Mouse (Mus musculus) small intestine, adult 2 months (tissue): ENCODE results near the gene H2al2a. TPM values are rescaled to one million over a fixed set of nuclear protein-coding genes. Genes with fewer than 3 reads are reported as not detected.
"Not testable (repeated sequence)": the region's sequence is repeated elsewhere in the genome, so short reads cannot be mapped to it uniquely, and the experiment has no call there.

Experiments
- H3K27ac ChIP-seq: fragments of 200-500 bp; 2 replicates; pipeline ENCODE4 v1.5.1; 2012; ENCODE audit warnings: low read depth, low read length, control low read depth, inconsistent platforms; ENCODE audit not compliant: insufficient read depth
- H3K27me3 ChIP-seq: fragments of 200-500 bp; 2 replicates; pipeline ENCODE4 v1.6.1; 2012; ENCODE audit warnings: mild to moderate bottlenecking, moderate library complexity, low read length, inconsistent platforms; ENCODE audit not compliant: control insufficient read depth, insufficient read depth
- H3K36me3 ChIP-seq: fragments of 200-500 bp; 2 replicates; pipeline ENCODE4 v1.6.1; 2012; ENCODE audit warnings: mild to moderate bottlenecking, low read length, control low read depth, inconsistent platforms; ENCODE audit not compliant: control insufficient read depth, insufficient read depth
- H3K4me1 ChIP-seq: fragments of 200-500 bp; 2 replicates; pipeline ENCODE4 v1.6.1; 2012; ENCODE audit warnings: low read length, inconsistent platforms, mixed read lengths; ENCODE audit not compliant: control insufficient read depth, insufficient read depth, insufficient read length
- H3K4me3 ChIP-seq: fragments of 200-500 bp; 2 replicates; pipeline ENCODE4 v1.5.1; 2012; ENCODE audit warnings: low read depth, mild to moderate bottlenecking, control low read depth, inconsistent platforms, low read length, moderate library complexity
- CTCF ChIP-seq: fragments of 200-500 bp; IDR thresholded peaks from 2 replicates; pipeline ENCODE4 v1.5.1; 2012; ENCODE audit warnings: low read depth, mild to moderate bottlenecking, control low read depth, inconsistent platforms, low read length, moderate library complexity, mixed read lengths; ENCODE audit not compliant: insufficient replicate concordance, insufficient read length; ENCODE audit errors: extremely low read depth
- POLR2A ChIP-seq: fragments of 200-500 bp; IDR thresholded peaks from 2 replicates; pipeline ENCODE4 v1.6.1; 2012; ENCODE audit warnings: low read depth, mild to moderate bottlenecking, control low read depth, inconsistent platforms, low read length, moderate library complexity
- WGBS: fragments of 180-500 bp; shearing (Covaris S2); methylation state at CpG from one replicate; pipeline ENCODE4 v1.1.7; 2018; 5-methylcytosine and 5-hydroxymethylcytosine counted together
- polyA plus RNA-seq: library from polyadenylated mRNA; depleted of rRNA; stranded (reverse); fragments of >200 nt; gene quantifications from 2 replicates; pipeline ENCODE4 v1.2.3, GENCODE M21; 2012

The H2al2a gene
- polyA plus RNA-seq, 1 experiment = not detected

DNA sequence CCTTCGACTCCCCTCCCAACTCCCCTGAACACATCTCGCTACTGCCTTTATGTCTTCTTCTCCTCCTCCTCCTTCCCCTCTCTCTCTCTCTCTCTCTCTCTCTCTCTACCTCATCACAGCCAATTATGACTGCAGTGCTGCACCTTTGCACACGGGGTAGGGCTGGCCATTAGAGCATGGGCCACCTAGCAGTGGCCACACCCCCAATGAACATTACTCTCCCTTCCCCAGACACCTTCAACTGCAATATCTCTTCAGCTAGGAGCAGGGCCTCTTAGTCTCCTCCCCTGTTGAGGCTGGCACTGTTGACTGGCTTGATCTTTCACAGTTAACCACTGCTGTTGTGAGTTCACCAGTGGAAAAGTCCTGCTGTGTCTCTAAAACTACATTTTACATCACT lies 10.1 kb downstream of the H2al2a start:
- TF ChIP-seq POLR2A = no peak
- TF ChIP-seq CTCF = no peak
- Histone ChIP-seq H3K36me3 (no peaks in the 10 kb centered on the region), H3K4me1 (no peaks in the 10 kb centered on the region), H3K4me3 (no peak overlapping the region), H3K27ac (no peak overlapping the region), H3K27me3 (no peaks in the 10 kb centered on the region)
- WGBS = 61% methylated on average over 3 of the region's 3 CpGs

DNA sequence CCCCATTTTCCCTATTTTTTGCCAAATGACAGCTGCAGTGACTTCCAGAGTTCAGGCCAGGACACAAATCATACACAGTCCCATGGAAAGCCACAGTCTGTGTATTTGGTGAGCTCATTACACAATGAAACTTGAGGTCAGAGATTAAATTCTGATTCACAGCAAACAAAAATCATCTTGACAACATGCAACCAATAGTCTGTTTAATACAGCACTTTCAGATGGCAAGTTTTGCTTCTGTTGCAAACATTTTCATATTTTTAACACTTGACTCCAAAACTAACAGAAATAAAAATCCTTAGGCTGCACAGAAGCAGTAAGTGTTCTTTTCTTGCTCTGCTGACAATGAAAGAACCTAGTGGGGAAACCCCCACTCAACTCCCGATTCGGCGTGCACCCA lies 12.0 kb downstream of the H2al2a start:
- WGBS = 93% methylated on average over 3 of the region's 3 CpGs
- no peaks in the 10 kb centered on the region for H3K27me3 ChIP-seq
- TF ChIP-seq POLR2A = no peak
- TF ChIP-seq CTCF = no peak
- no peaks in the 10 kb centered on the region for H3K4me1 ChIP-seq
- no peak overlapping the region for H3K27ac ChIP-seq
- no peaks in the 10 kb centered on the region for H3K36me3 ChIP-seq
- H3K4me3 ChIP-seq = no peak overlapping the region

DNA sequence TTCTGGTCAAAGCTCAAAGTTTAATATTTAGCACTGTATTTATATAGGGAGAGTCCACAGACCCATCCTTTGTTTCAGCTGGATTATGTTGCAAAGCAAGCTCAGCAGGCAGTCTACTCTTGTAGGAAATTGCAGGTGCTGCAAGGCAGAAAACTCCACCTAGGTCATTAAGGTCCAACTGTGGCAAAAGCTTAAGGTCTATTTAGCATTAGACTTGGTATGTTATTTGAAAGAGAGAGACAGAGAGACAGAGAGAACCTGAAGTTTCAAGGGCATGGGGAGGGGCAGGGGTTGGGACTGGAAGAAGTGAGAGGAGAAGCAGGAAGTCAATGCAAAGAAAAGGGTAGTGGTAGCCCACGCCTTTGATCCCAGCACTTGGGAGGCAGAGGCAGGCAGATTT lies 14.0 kb downstream of the H2al2a start:
- 90% methylated on average over 1 of the region's 1 CpGs for WGBS

DNA sequence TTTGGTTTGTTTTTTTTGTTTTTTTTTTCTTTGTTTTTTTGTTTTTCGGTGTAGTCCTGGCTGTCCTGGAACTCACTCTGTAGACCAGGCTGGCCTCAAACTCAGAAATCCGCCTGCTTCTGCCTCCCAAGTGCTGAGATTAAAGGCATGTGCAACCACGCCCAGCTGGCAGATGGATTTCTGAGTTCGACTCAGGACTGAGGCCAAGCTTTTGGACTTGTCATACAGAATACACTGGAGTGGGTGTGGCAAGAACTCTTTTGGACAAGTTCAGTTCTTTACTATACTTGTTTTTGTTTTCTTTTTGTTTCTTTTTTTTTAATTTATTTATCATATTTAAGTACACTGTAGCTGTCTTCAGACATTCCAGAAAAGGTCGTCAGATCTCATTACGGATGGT lies 18.1 kb downstream of the H2al2a start:
- Histone ChIP-seq H3K27ac (no peak overlapping the region), H3K4me1 (no peaks in the 10 kb centered on the region), H3K4me3 (no peak overlapping the region), H3K27me3 (no peaks in the 10 kb centered on the region), H3K36me3 (no peaks in the 10 kb centered on the region)
- TF ChIP-seq POLR2A = no peak
- TF ChIP-seq CTCF = no peak
- whole genome bisulfite sequencing = 92% methylated on average over 6 of the region's 6 CpGs

More for the DNA sequence above, 14.0 kb downstream of the H2al2a start:
- H3K4me1 ChIP-seq = no peaks in the 10 kb centered on the region
- H3K36me3 ChIP-seq = no peaks in the 10 kb centered on the region
- H3K4me3 ChIP-seq = no peak overlapping the region
- H3K27ac ChIP-seq = no peak overlapping the region
- no peak for TF ChIP-seq CTCF
- TF ChIP-seq POLR2A = no peak
- H3K27me3 ChIP-seq = no peaks in the 10 kb centered on the region

DNA sequence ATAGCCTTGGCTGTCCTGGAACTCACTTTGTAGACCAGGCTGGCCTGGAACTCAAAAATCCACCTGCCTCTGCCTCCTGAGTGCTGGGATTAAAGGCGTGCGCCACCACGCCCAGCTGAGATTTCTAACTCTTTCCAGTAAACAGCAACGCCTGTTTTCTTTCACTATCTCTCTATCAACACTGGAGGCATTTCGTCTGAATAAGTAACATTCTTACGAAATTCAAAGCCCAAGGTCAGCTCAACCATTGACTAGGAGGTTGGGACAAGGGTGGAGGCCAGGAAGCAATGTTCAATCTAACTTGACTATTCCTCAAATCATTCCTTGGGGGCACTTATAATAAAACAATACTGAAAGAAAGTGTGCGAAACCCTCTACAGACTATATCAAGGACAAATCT lies 18.5 kb downstream of the H2al2a start:
- not testable (repeated sequence) for H3K4me3 ChIP-seq, H3K4me1 ChIP-seq, H3K27me3 ChIP-seq, H3K27ac ChIP-seq, H3K36me3 ChIP-seq
- 82% methylated on average over 7 of the region's 7 CpGs for WGBS

DNA sequence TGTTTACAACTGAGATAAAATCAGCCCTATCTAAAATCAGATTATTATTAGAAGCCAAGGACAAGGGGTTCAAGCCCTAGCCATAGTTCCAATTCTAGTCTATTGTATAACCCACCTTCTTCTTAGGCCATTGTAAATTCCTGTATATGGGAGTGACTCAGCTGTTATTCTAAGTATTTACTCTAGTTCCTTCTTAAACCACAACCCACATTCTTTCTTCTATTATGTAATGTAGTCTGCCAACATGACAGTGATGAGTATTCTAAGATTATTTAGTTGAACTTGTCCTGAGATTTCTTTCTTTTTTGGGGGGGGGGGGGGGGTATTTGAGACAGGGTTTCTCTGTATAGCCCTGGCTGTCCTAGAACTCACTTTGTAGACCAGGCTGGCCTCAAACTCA lies 19.1 kb downstream of the H2al2a start:
- H3K27ac ChIP-seq, H3K4me3 ChIP-seq, H3K4me1 ChIP-seq, H3K36me3 ChIP-seq, H3K27me3 ChIP-seq: not testable (repeated sequence)

DNA sequence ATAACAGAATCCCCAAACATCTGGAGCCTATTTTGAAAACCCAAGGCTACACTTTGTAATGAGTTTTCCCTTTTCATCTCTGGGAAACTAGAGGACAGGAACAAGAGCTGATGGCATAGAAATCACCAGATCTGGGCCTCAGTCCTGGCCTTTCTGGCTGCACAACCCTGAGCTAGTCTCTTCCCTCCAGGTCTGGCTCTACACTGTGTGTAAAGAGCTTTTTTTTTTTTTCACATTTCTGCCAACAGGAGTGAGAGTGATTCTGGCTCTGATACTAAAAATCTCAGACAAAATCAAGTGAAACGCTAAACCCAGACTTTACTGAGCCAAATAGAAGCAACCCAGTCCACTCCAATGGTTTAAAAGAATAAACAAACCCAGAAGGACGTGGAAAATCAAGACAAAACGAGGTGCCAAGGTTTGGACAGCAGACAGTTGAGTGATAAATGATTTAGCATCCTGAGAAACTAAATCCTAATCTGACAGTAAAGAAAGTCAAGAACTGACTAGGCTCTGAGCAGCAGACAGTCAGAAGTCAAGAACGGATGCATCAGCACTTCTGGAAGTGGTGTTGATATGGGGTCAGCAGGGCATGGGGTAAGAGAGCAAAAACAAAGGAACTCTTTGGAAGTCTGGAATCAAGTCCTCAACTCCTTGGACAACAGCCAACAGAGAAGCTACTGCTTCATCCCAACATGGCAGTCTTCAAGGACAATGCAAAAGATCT lies 21.0 kb downstream of the H2al2a start:
- Histone ChIP-seq H3K36me3 (no peaks in the 10 kb centered on the region), H3K27ac (no peak overlapping the region), H3K4me1 (no peaks in the 10 kb centered on the region), H3K27me3 (no peaks in the 10 kb centered on the region), H3K4me3 (no peak overlapping the region)
- WGBS = 62% methylated on average over 4 of the region's 4 CpGs
- TF ChIP-seq POLR2A (no peak), CTCF (no peak)

DNA sequence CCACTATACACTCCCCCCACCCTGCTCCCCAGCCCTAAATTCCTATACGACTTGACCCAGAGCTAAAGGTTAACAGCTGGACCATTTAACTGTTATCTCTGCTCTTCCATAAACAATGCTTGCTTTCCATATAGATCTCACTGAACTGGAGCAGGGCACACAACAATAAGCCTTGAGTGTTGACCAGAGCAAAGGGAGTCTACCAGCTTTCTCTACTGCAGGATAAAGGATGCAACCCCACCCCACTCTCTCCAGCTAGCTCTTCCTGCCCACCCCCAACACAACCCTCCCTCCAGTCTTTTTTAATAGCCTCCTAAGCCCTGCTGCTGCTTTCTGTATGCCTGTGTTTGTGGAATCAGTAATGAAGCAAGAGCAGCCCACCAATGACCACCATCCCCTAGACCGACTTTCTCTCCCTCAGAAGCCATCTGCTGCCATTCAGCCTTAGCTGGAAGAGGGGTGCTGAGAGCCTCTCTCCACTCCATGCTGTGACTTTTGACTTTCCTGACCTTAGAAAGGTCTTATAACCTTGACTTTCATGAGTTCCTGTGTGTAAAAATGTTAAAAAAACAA lies 22.8 kb downstream of the H2al2a start:
- no peak for TF ChIP-seq CTCF
- TF ChIP-seq POLR2A = no peak
- 56% methylated on average over 2 of the region's 2 CpGs for WGBS
- Histone ChIP-seq H3K4me3 (no peak overlapping the region), H3K4me1 (no peaks in the 10 kb centered on the region), H3K27ac (no peak overlapping the region), H3K36me3 (no peaks in the 10 kb centered on the region), H3K27me3 (no peaks in the 10 kb centered on the region)
